Mouse (Mus musculus): Measurements from ENCODE around the gene Osbpl10.

- no peak for TF ChIP-seq EP300 (IDR thresholded peaks at IDR 0.05; ENCODE audit: insufficient read depth, low read depth, low read length)
- TF ChIP-seq CTCF (IDR thresholded peaks at IDR 0.05; ENCODE audit: low read depth, low read length) = no peak
- TF ChIP-seq POLR2A (IDR thresholded peaks at IDR 0.05; ENCODE audit: insufficient read depth, low read length) = no peak
These were observed 45.5 kb downstream of the Osbpl10 start for GRCm38 (mm10) chr9:115023708-115024383.

Data from ES-Bruce4 (cell line).